Mouse (Mus musculus): Measurements from ENCODE around the gene 3110009E18Rik. TPM values are rescaled to one million over a fixed set of nuclear protein-coding genes. Genes with fewer than 3 reads are reported as not detected.

Gene 3110009E18Rik
- polyA plus RNA-seq, 1 experiment from 2014 or later: 1.4 TPM

DNA sequence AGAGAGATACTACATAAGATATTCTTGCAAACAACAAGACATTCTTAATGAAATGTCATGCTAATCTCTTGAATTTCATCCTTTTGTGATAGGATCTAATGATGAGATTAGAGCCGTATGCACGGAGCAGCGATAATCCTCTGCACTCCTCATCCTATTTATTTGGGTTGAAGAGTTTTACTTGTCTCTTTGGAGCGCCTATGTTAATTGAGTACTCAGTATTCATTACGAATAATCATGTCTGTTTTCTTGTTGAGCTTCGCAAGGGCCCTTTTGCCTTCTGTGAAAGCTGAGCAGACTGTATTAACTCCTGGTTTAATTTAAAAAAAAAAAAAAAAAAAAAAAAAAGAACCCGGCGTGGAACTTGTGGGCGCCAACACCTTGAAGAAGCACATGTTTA is 65.7 kb downstream of the 3110009E18Rik start:
- H3K79me2 ChIP-seq (ENCODE audit: inconsistent target): no peaks in the 10 kb centered on the region
- no peaks in the 10 kb centered on the region for H3K36me3 ChIP-seq (ENCODE audit: inconsistent target)
- no peak overlapping the region for H3K4me3 ChIP-seq (ENCODE audit: inconsistent target)
- H3K27ac ChIP-seq: no peak overlapping the region
- WGBS (ENCODE audit: missing documents): 90% methylated on average over 9 of the region's 9 CpGs

DNA sequence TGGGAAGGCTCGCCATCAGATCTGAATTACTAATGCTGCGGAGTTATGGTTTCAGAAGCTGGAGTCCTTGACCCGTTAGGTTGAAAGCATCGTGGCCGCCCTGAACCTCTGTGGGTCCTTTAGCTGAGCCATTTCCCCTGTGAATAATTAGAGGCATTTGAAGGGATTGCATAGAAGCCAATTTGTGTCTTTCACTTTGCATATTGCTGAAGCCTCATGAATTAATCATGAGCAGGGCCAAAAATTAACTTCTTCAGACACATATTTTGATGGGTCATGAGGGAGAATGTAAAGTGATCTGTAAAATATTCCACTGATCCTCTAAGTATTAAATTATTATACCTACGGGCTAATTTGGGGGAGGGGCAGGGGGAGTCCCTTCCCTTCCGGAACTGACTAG is 66.1 kb downstream of the 3110009E18Rik start:
- Histone ChIP-seq H3K79me2 (ENCODE audit: inconsistent target) (no peaks in the 10 kb centered on the region), H3K4me3 (ENCODE audit: inconsistent target) (no peak overlapping the region), H3K36me3 (ENCODE audit: inconsistent target) (no peaks in the 10 kb centered on the region), H3K27ac (no peak overlapping the region)
- WGBS (ENCODE audit: missing documents): 91% methylated on average over 6 of the region's 7 CpGs

DNA sequence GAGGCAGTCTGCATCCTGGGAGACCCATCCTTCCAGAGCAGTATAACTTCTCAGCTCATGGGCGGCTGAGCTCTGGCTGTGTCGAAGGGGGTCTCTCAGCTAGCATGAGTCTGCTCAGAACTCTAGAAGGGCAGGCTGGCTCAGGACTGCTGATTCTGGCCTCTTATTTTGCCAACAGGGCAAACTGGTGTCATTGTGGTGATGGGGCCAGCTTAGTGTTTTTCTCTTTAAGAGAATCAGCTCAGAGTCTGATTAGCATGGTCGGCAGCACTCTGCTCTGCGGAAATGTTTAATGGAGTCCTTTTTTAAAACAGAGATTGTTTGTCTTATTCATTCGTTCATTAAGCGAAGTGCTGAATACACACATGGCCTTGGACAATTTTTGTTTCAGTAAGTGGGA is 68.2 kb downstream of the 3110009E18Rik start:
- WGBS (ENCODE audit: missing documents): 90% methylated on average over 6 of the region's 6 CpGs
- H3K36me3 ChIP-seq (ENCODE audit: inconsistent target): no peaks in the 10 kb centered on the region
- H3K79me2 ChIP-seq (ENCODE audit: inconsistent target): no peaks in the 10 kb centered on the region
- no peak overlapping the region for H3K4me3 ChIP-seq (ENCODE audit: inconsistent target)
- H3K27ac ChIP-seq: no peak overlapping the region

DNA sequence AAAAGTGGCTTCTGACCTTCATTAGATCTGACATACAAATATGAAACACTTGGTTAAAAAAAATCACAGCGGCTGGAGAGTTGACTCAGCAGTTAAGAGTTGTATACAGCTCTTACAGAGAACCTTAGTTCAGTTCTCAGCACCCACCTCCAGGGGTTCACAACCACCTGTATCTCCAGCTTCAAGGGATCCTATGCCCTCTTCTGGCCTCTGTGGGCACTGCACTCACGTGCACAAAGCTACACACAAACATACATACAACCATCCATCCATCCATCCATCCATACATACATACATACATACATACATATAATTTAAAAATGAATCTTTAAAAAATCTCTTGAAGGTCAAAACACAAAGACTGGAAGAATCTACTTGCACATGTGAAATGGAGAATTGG is 69.3 kb downstream of the 3110009E18Rik start:
- Histone ChIP-seq H3K79me2 (ENCODE audit: inconsistent target) (no peaks in the 10 kb centered on the region), H3K4me3 (ENCODE audit: inconsistent target) (no peak overlapping the region), H3K36me3 (ENCODE audit: inconsistent target) (no peaks in the 10 kb centered on the region), H3K27ac (no peak overlapping the region)
- WGBS (ENCODE audit: missing documents): 85% methylated on average over 2 of the region's 2 CpGs

DNA sequence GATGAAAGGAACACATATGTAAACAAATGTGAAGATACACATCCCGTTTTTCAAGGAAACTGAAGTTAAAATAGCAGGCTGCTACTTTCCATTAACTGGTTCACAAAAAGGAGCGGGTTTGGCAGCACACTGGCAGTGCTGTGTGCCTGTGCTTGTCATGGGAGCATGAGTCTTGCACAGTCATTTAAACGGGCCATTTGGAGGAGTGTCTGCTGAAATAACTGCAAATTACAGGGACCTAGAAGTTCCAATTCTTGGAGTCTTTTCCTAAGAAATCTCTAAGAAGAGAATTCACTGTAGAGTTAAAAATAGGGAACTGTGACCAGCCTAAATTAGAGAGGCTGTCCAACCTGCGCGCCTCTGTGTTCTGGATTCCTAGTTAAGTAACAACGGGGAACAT is 70.0 kb downstream of the 3110009E18Rik start:
- Histone ChIP-seq H3K36me3 (ENCODE audit: inconsistent target) (no peaks in the 10 kb centered on the region), H3K4me3 (ENCODE audit: inconsistent target) (no peak overlapping the region), H3K27ac (no peak overlapping the region), H3K79me2 (ENCODE audit: inconsistent target) (no peaks in the 10 kb centered on the region)
- WGBS (ENCODE audit: missing documents): 95% methylated on average over 6 of the region's 6 CpGs

DNA sequence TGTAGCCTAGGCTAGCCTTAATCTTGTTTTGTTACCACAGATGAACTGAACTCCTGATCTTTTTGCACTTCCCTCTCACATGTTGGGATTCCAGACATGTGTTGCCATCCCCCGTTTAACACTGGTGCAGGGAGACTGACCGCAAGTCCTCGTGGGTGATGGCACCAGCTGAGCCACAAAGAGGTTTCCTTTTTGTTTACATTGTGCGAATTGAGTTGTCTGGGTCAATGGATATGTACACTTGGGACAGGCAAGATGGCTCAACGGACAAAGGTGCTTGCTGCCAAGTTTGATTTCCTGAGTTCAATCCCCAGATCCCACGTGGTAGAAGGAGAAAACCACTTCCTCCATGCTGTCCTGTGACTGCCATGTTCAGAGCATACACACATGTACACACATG is 71.3 kb downstream of the 3110009E18Rik start:
- Histone ChIP-seq H3K79me2 (ENCODE audit: inconsistent target) (no peaks in the 10 kb centered on the region), H3K27ac (no peak overlapping the region), H3K36me3 (ENCODE audit: inconsistent target) (no peaks in the 10 kb centered on the region), H3K4me3 (ENCODE audit: inconsistent target) (no peak overlapping the region)
- 68% methylated on average over 6 of the region's 6 CpGs for WGBS (ENCODE audit: missing documents)

DNA sequence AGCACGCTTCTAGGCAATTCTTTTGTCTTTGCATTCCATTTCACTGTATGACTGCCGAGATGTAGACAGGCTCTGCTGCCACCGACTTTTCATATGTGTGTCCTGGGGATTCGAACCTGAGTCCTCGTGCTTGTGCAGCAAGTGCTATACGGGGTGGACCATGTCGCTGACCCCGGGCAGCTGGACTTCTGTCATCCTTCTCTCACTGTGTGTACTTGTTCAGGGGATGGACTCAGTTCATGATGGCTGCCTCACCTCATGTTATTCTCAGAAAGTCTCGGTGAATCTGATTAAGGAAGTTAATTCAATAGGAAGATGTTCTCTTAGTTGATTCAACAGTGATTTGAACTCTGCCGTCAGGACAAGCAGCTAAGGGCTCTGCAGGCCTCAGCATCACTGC is 72.6 kb downstream of the 3110009E18Rik start:
- Histone ChIP-seq H3K79me2 (ENCODE audit: inconsistent target) (no peaks in the 10 kb centered on the region), H3K27ac (no peak overlapping the region)
- 91% methylated on average over 10 of the region's 10 CpGs for WGBS (ENCODE audit: missing documents)

DNA sequence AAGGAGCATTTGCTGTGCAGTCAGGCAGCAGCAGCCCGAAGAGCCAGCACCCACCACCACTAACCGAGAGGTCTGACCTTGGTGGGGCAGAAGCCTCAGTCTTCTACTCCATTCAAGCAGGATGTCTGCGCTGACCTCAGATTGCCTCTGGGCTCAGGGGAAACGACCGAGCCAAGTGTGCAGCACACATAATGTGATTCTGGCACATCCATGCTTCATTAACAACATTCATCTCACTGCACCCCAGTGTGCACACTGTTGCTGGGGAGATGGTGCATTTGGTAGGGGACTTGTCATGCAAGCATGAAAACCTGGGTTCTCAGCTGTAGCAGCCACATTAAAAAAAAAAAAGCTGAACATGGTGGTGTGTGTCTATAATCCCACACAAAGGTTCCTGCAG is 75.0 kb downstream of the 3110009E18Rik start:
- no peaks in the 10 kb centered on the region for H3K36me3 ChIP-seq (ENCODE audit: inconsistent target)
- H3K27ac ChIP-seq: no peak overlapping the region
- no peak overlapping the region for H3K4me3 ChIP-seq (ENCODE audit: inconsistent target)
- H3K79me2 ChIP-seq (ENCODE audit: inconsistent target): no peaks in the 10 kb centered on the region
- 92% methylated on average over 5 of the region's 5 CpGs for WGBS (ENCODE audit: missing documents)

More for the DNA sequence above, 72.6 kb downstream of the 3110009E18Rik start:
- H3K4me3 ChIP-seq (ENCODE audit: inconsistent target): no peak overlapping the region
- H3K36me3 ChIP-seq (ENCODE audit: inconsistent target): no peaks in the 10 kb centered on the region

DNA sequence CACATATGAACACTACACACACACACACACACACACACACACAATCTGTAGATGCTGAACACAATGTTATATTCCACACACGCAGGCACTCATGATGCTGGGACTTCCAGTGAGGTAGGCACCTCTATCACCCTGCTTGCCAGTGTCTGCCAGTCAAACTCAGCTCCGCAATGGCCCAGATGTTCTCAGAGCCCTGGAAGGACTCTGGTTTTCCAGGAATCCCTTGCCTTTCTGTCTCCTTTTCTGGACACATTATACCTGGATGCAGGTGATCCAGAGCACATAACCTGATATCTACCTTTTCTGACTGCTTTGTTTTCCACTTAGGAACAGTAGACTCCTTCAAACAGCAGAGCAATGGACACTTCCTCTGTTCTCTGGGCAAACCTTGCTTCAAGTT is 75.7 kb downstream of the 3110009E18Rik start:
- Histone ChIP-seq H3K4me3 (ENCODE audit: inconsistent target) (no peak overlapping the region), H3K36me3 (ENCODE audit: inconsistent target) (no peaks in the 10 kb centered on the region)
- WGBS (ENCODE audit: missing documents): 100% methylated on average over 2 of the region's 2 CpGs

DNA sequence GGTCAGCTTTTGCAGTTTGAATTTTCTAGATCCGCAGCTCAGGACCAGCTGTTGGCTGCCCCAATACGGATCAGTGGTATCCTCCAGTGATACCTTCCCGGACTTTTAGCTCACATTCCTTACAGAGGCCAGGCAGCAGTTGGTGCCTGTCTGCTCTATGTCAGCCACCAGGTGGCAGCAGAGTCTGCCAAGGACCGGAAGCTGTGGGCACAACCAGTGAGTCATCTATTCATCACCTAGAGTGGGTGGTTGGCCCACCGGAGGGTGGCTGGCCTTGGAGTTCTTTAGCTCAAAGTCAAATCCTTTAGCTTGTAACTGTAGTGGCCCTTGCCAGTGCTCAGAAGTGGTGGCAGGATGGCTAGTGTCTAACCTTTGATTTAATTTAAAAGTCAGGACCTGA is 76.2 kb downstream of the 3110009E18Rik start:
- 8% methylated on average over 5 of the region's 5 CpGs for WGBS (ENCODE audit: missing documents)
- Histone ChIP-seq H3K4me3 (ENCODE audit: inconsistent target) (no peak overlapping the region), H3K27ac (no peak overlapping the region), H3K79me2 (ENCODE audit: inconsistent target) (no peaks in the 10 kb centered on the region), H3K36me3 (ENCODE audit: inconsistent target) (no peaks in the 10 kb centered on the region)

More for the DNA sequence above, 75.7 kb downstream of the 3110009E18Rik start:
- Histone ChIP-seq H3K79me2 (ENCODE audit: inconsistent target) (no peaks in the 10 kb centered on the region), H3K27ac (no peak overlapping the region)

DNA sequence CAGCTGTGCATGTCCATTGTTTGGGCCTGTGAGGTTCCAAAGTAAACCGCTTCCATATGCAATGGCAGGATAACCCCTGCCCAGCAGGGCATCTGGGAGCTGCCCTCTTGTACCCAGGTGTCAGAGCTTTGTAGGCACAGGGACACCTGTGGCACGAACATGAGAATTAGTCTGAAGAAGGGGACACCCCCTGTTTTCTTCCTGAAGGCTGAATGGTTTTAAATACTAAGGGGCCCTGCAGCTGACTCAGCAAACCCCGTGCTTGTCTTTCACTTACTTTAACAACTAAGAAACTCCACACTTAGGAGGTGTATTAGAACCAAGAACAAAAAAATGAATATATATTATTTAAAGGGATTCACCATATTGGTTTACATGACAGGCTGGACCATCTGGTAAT is 77.2 kb downstream of the 3110009E18Rik start:
- 81% methylated on average over 3 of the region's 3 CpGs for WGBS (ENCODE audit: missing documents)
- H3K27ac ChIP-seq: no peak overlapping the region
- H3K79me2 ChIP-seq (ENCODE audit: inconsistent target): no peaks in the 10 kb centered on the region
- no peaks in the 10 kb centered on the region for H3K36me3 ChIP-seq (ENCODE audit: inconsistent target)
- no peak overlapping the region for H3K4me3 ChIP-seq (ENCODE audit: inconsistent target)

DNA sequence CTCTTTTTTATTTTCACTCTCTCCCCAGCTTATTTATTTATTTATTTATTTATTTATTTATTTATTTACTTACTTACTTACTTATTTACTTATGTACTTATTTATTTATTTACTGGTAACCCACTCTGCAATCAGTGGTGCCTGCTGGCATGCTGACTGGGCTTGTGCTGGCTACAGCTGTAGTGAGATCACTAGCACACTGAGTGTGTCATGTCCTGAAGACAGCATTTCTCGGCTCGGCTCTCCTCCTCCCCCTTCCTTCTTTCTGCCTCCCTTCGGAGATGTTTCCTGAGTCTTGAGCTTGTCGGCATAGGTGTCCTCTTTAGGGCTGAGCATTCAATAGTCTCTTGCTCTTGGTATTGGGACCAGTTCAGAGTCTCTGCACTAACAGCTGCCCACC is 78.0 kb downstream of the 3110009E18Rik start:
- Histone ChIP-seq H3K79me2 (ENCODE audit: inconsistent target) (no peaks in the 10 kb centered on the region), H3K27ac (no peak overlapping the region), H3K4me3 (ENCODE audit: inconsistent target) (no peak overlapping the region), H3K36me3 (ENCODE audit: inconsistent target) (no peaks in the 10 kb centered on the region)
- 91% methylated on average over 4 of the region's 4 CpGs for WGBS (ENCODE audit: missing documents)

DNA sequence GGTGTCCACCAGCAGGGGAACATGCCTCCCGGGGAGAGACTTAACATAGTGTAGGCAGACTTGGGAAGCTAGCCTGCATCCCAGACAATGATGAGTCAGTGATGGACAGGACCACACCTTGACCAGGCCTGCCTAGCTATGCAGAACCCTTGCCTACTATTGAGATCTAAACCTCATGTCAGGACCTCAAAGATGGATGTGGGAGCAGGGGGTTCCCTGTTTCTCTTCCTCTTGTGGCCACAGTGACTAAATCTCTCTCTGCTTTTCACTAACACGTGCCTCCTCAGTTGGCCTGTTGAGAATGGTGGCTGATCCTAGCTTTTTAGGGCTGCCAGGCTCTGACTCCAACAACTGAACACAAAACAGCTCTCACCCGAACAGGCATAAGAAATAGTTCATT is 81.6 kb downstream of the 3110009E18Rik start:
- Histone ChIP-seq H3K79me2 (ENCODE audit: inconsistent target) (no peaks in the 10 kb centered on the region), H3K27ac (no peak overlapping the region), H3K4me3 (ENCODE audit: inconsistent target) (no peak overlapping the region), H3K36me3 (ENCODE audit: inconsistent target) (no peaks in the 10 kb centered on the region)
- 36% methylated on average over 3 of the region's 3 CpGs for WGBS (ENCODE audit: missing documents)

DNA sequence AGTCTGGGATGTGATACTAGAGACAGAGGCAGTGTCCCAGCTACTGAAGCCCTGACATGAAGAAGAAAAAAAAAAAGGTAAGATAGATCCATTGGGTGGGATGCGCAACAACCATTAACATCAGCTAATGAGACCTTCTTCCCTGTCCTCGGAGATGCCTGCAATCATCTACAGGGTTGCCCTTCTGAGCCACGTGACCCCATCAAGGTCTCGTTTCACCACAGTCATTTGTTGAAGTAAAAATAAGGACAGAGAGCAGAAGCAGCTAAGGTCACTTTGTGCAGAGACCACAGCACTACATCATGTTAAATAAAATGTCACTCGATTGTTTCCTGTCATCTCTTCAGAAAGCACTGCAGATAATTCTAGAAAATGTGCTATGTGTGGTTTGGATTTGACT is 82.8 kb downstream of the 3110009E18Rik start:
- 86% methylated on average over 5 of the region's 5 CpGs for WGBS (ENCODE audit: missing documents)
- no peak overlapping the region for H3K4me3 ChIP-seq (ENCODE audit: inconsistent target)

DNA sequence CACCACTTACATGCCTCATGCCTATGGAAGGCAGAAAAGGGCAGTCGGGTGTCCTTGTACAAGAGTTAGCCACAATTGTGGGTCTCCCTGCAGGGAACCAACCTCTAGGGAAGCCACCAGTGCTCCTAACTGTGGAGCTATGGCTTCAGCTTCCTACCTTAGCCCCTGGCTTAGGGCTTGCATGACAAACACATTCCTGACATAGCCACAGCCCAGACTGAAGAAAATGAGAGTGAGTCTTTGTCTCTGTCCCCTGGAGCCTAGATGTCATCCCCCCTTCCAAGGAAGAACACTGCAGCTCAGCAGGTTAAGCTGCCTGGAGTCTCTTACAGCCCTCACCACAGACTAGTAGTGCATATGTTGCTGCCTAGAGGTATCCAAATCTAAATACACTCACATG is 83.8 kb downstream of the 3110009E18Rik start:
- no peak overlapping the region for H3K27ac ChIP-seq
- H3K36me3 ChIP-seq (ENCODE audit: inconsistent target): no peaks in the 10 kb centered on the region
- WGBS (ENCODE audit: missing documents): 89% methylated on average over 1 of the region's 1 CpGs

More for the DNA sequence above, 82.8 kb downstream of the 3110009E18Rik start:
- no peaks in the 10 kb centered on the region for H3K79me2 ChIP-seq (ENCODE audit: inconsistent target)
- H3K27ac ChIP-seq: no peak overlapping the region
- H3K36me3 ChIP-seq (ENCODE audit: inconsistent target): no peaks in the 10 kb centered on the region

DNA sequence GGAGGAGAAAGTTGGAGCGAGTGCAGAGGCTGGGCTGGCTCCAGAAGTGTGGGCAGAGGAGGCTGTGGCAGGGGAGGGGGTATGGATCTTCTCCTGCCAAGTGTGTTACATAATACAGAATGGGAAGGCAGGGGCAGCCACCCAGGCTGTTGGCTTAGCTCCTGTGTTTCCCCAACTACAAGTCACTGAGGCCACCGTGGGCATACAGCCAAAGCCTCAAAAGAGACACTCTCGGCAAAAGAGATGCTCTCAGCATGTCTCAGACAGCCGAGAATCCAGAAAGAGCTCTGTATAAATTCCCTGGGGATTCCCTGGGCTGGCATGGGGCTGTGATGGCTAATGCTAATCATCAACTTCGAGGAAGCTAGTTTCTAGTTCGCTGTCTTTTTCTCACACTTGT is 86.6 kb downstream of the 3110009E18Rik start:
- Histone ChIP-seq H3K79me2 (ENCODE audit: inconsistent target) (no peaks in the 10 kb centered on the region), H3K27ac (no peak overlapping the region), H3K4me3 (ENCODE audit: inconsistent target) (no peak overlapping the region), H3K36me3 (ENCODE audit: inconsistent target) (no peaks in the 10 kb centered on the region)
- WGBS (ENCODE audit: missing documents): 67% methylated on average over 6 of the region's 6 CpGs

More for the DNA sequence above, 83.8 kb downstream of the 3110009E18Rik start:
- no peak overlapping the region for H3K4me3 ChIP-seq (ENCODE audit: inconsistent target)
- no peaks in the 10 kb centered on the region for H3K79me2 ChIP-seq (ENCODE audit: inconsistent target)
